Comparison of ENCODE assay signal across 30 mouse cellular contexts in genomic region chr3:83895111-83895510, GRCm38 (mm10).
"Had no signal": no experiment of that assay in that cellular context is flagged by ENCODE, and none has a peak within 500 bp of the region (broad histone marks: within the 10 kb centered on the region; RNA-seq: fewer than 3 reads in every experiment).

No protein-coding gene starts in this region.

- H3K4me2 ChIP-seq: limb, embryonic 12.5 days; limb, embryonic 13.5 days; limb, embryonic 15.5 days; liver, embryonic 11.5 days; liver, embryonic 12.5 days; liver, embryonic 13.5 days; liver, embryonic 15.5 days; lung, embryonic 14.5 days; lung, embryonic 15.5 days; midbrain, embryonic 12.5 days; midbrain, embryonic 13.5 days; neural tube, embryonic 12.5 days had no signal

- DNase-seq: left cerebral cortex, postnatal 4 days; liver; liver, embryonic 13.5 days; liver, postnatal 0 days; lung, adult 18-20 months; lung, adult 2 months; lung, embryonic 14.5 days; lung, postnatal 10 days; lung, postnatal 36 days; lung, postnatal 4 days; midbrain, embryonic 14.5 days had no signal

- H3K4me3 ChIP-seq: left cerebral cortex, adult 2 months; limb, embryonic 10.5 days; limb, embryonic 12.5 days; limb, embryonic 13.5 days; limb, embryonic 15.5 days; liver, embryonic 12.5 days; liver, embryonic 13.5 days; liver, embryonic 15.5 days; lung, embryonic 15.5 days; megakaryocyte, embryonic 14.5 days; midbrain, embryonic 10.5 days; midbrain, embryonic 12.5 days; midbrain, embryonic 13.5 days; myocyte; neural tube, embryonic 12.5 days had no signal

- H3K9me3 ChIP-seq: limb, embryonic 10.5 days; limb, embryonic 15.5 days; liver, embryonic 12.5 days; liver, embryonic 13.5 days; liver, embryonic 15.5 days; lung, embryonic 15.5 days; midbrain, embryonic 12.5 days; midbrain, embryonic 13.5 days had no signal

- ATAC-seq: liver, embryonic 12.5 days; liver, postnatal 0 days; lung, postnatal 0 days; midbrain, embryonic 16.5 days had no signal

- H3K9ac ChIP-seq: limb, embryonic 12.5 days; limb, embryonic 13.5 days; limb, embryonic 15.5 days; liver, embryonic 12.5 days; liver, embryonic 13.5 days; liver, embryonic 14.5 days; liver, embryonic 15.5 days; liver, postnatal 0 days; lung, embryonic 14.5 days; lung, embryonic 15.5 days; midbrain, embryonic 12.5 days; midbrain, embryonic 13.5 days; neural tube, embryonic 12.5 days had no signal

- H3K4me1 ChIP-seq: limb, embryonic 10.5 days; limb, embryonic 12.5 days; liver, embryonic 12.5 days; liver, embryonic 13.5 days; liver, embryonic 15.5 days; lung, embryonic 15.5 days; midbrain, embryonic 10.5 days; midbrain, embryonic 12.5 days; midbrain, embryonic 13.5 days; neural tube, embryonic 12.5 days had no signal

- H3K27ac ChIP-seq: left cerebral cortex, adult 2 months; limb, embryonic 10.5 days; limb, embryonic 12.5 days; limb, embryonic 13.5 days; limb, embryonic 15.5 days; liver, embryonic 12.5 days; liver, embryonic 13.5 days; liver, embryonic 14.5 days; liver, embryonic 15.5 days; lung, embryonic 15.5 days; macrophage; midbrain, embryonic 10.5 days; midbrain, embryonic 12.5 days; midbrain, embryonic 13.5 days; neural tube, embryonic 12.5 days had no signal

- H3K27me3 ChIP-seq: limb, embryonic 12.5 days; limb, embryonic 13.5 days; limb, embryonic 15.5 days; liver, embryonic 12.5 days; liver, embryonic 13.5 days; liver, embryonic 15.5 days; lung, embryonic 15.5 days; midbrain, embryonic 12.5 days; midbrain, embryonic 13.5 days; neural tube, embryonic 12.5 days had no signal
